Mouse (Mus musculus): ENCODE results near the gene Pkd1. TPM values are rescaled to one million over a fixed set of nuclear protein-coding genes. Genes with fewer than 3 reads are reported as not detected.

The Pkd1 gene
- polyA plus RNA-seq, 1 experiment = 0.14 TPM

- Histone ChIP-seq H3K27me3 (ENCODE audit: control insufficient read depth) (peaks cover 2% of the 10 kb centered on the region; the same call in 1 of the 2 replicates), H3K4me1 (ENCODE audit: control insufficient read depth) (peaks cover 73% of the 10 kb centered on the region), H3K9me3 (ENCODE audit: control insufficient read depth, low read length) (no peaks in the 10 kb centered on the region), H3K36me3 (ENCODE audit: control insufficient read depth) (peaks cover 31% of the 10 kb centered on the region), H3K4me3 (replicated peaks) (peak overlapping the region; percentile 26)
- TF ChIP-seq TAL1 (IDR thresholded peaks at IDR 0.05; ENCODE audit: low read length) = no peak
- TF ChIP-seq GATA1 (IDR thresholded peaks at IDR 0.05; ENCODE audit: low read length) = no peak
These were observed 19.1 kb upstream of the Pkd1 start for GRCm38 (mm10) chr17:24530361-24531050.

- H3K4me3 ChIP-seq (replicated peaks) = no peak overlapping the region
- H3K36me3 ChIP-seq (ENCODE audit: control insufficient read depth) = peaks cover 25% of the 10 kb centered on the region
- no peaks in the 10 kb centered on the region for H3K9me3 ChIP-seq (ENCODE audit: control insufficient read depth, low read length)
- TF ChIP-seq TAL1 (IDR thresholded peaks at IDR 0.05; ENCODE audit: low read length) (no peak), GATA1 (IDR thresholded peaks at IDR 0.05; ENCODE audit: low read length) (no peak)
- peaks cover 4% of the 10 kb centered on the region; the same call in 1 of the 2 replicates for H3K27me3 ChIP-seq (ENCODE audit: control insufficient read depth)
- H3K4me1 ChIP-seq (ENCODE audit: control insufficient read depth) = peaks cover 67% of the 10 kb centered on the region
These were observed 18.6 kb upstream of the Pkd1 start for GRCm38 (mm10) chr17:24531064-24531463.

GRCm38 (mm10) chr17:24532045-24532444, 17.6 kb upstream of the Pkd1 start:
- Histone ChIP-seq H3K27me3 (ENCODE audit: control insufficient read depth) (peaks cover 10% of the 10 kb centered on the region; the same call in 1 of the 2 replicates), H3K4me3 (replicated peaks) (no peak overlapping the region), H3K4me1 (ENCODE audit: control insufficient read depth) (peaks cover 58% of the 10 kb centered on the region), H3K9me3 (ENCODE audit: control insufficient read depth, low read length) (no peaks in the 10 kb centered on the region), H3K36me3 (ENCODE audit: control insufficient read depth) (peaks cover 21% of the 10 kb centered on the region)
- no peak for TF ChIP-seq TAL1 (IDR thresholded peaks at IDR 0.05; ENCODE audit: low read length)
- TF ChIP-seq GATA1 (IDR thresholded peaks at IDR 0.05; ENCODE audit: low read length) = no peak

- Histone ChIP-seq H3K36me3 (ENCODE audit: control insufficient read depth) (peaks cover 21% of the 10 kb centered on the region), H3K4me1 (ENCODE audit: control insufficient read depth) (peaks cover 53% of the 10 kb centered on the region), H3K4me3 (replicated peaks) (peak overlapping the region; percentile 61), H3K27me3 (ENCODE audit: control insufficient read depth) (peaks cover 10% of the 10 kb centered on the region; the same call in 1 of the 2 replicates), H3K9me3 (ENCODE audit: control insufficient read depth, low read length) (no peaks in the 10 kb centered on the region)
- no peak for TF ChIP-seq TAL1 (IDR thresholded peaks at IDR 0.05; ENCODE audit: low read length)
- TF ChIP-seq GATA1 (IDR thresholded peaks at IDR 0.05; ENCODE audit: low read length) = no peak
These were observed 16.3 kb upstream of the Pkd1 start for GRCm38 (mm10) chr17:24533099-24533992.

- Histone ChIP-seq H3K27me3 (ENCODE audit: control insufficient read depth) (peaks cover 10% of the 10 kb centered on the region; the same call in 1 of the 2 replicates), H3K4me1 (ENCODE audit: control insufficient read depth) (peaks cover 44% of the 10 kb centered on the region), H3K36me3 (ENCODE audit: control insufficient read depth) (peaks cover 17% of the 10 kb centered on the region), H3K4me3 (replicated peaks) (peak within 1 kb of the TSS; percentile 61), H3K9me3 (ENCODE audit: control insufficient read depth, low read length) (no peaks in the 10 kb centered on the region)
- TF ChIP-seq TAL1 (IDR thresholded peaks at IDR 0.05; ENCODE audit: low read length) = no peak
- TF ChIP-seq GATA1 (IDR thresholded peaks at IDR 0.05; ENCODE audit: low read length) = no peak
These were observed 15.4 kb upstream of the Pkd1 start, which contains the start of gene Rab26 for GRCm38 (mm10) chr17:24534160-24534718. Gene Rab26, minus strand, starts transcription at chr17:24534210.

- Histone ChIP-seq H3K4me3 (replicated peaks) (no peak overlapping the region), H3K27me3 (ENCODE audit: control insufficient read depth) (peaks cover 10% of the 10 kb centered on the region; the same call in 1 of the 2 replicates), H3K9me3 (ENCODE audit: control insufficient read depth, low read length) (no peaks in the 10 kb centered on the region), H3K36me3 (ENCODE audit: control insufficient read depth) (peaks cover 7% of the 10 kb centered on the region), H3K4me1 (ENCODE audit: control insufficient read depth) (peaks cover 33% of the 10 kb centered on the region)
- TF ChIP-seq TAL1 (IDR thresholded peaks at IDR 0.05; ENCODE audit: low read length) = no peak
- TF ChIP-seq GATA1 (IDR thresholded peaks at IDR 0.05; ENCODE audit: low read length) = no peak
These were observed 14.3 kb upstream of the Pkd1 start for GRCm38 (mm10) chr17:24535300-24535699.

- TF ChIP-seq GATA1 (IDR thresholded peaks at IDR 0.05; ENCODE audit: low read length) (no peak), TAL1 (IDR thresholded peaks at IDR 0.05; ENCODE audit: low read length) (no peak)
- H3K4me3 ChIP-seq (replicated peaks) = no peak overlapping the region
- H3K9me3 ChIP-seq (ENCODE audit: control insufficient read depth, low read length) = no peaks in the 10 kb centered on the region
These were observed 12.1 kb upstream of the Pkd1 start for GRCm38 (mm10) chr17:24537536-24537935.

GRCm38 (mm10) chr17:24538950-24539349, 10.7 kb upstream of the Pkd1 start:
- H3K9me3 ChIP-seq (ENCODE audit: control insufficient read depth, low read length) = no peaks in the 10 kb centered on the region
- H3K4me1 ChIP-seq (ENCODE audit: control insufficient read depth) = peaks cover 5% of the 10 kb centered on the region
- H3K36me3 ChIP-seq (ENCODE audit: control insufficient read depth) = no peaks in the 10 kb centered on the region
- TF ChIP-seq TAL1 (IDR thresholded peaks at IDR 0.05; ENCODE audit: low read length) = no peak
- TF ChIP-seq GATA1 (IDR thresholded peaks at IDR 0.05; ENCODE audit: low read length) = no peak
- peaks cover 10% of the 10 kb centered on the region; the same call in 1 of the 2 replicates for H3K27me3 ChIP-seq (ENCODE audit: control insufficient read depth)
- no peak overlapping the region for H3K4me3 ChIP-seq (replicated peaks)

More at GRCm38 (mm10) chr17:24537536-24537935, 12.1 kb upstream of the Pkd1 start:
- peaks cover 19% of the 10 kb centered on the region for H3K4me1 ChIP-seq (ENCODE audit: control insufficient read depth)
- H3K27me3 ChIP-seq (ENCODE audit: control insufficient read depth) = peaks cover 10% of the 10 kb centered on the region; the same call in 1 of the 2 replicates
- no peaks in the 10 kb centered on the region for H3K36me3 ChIP-seq (ENCODE audit: control insufficient read depth)
